Mouse (Mus musculus): Measurements from ENCODE around the gene Timm22. TPM values are rescaled to one million over a fixed set of nuclear protein-coding genes. Genes with fewer than 3 reads are reported as not detected.

The Timm22 gene
- polyA plus RNA-seq (2015; fragmentation: Nextera tagmentation; extraction: Ambion mirVana), result 107 and 108 TPM in 2 replicates

DNA sequence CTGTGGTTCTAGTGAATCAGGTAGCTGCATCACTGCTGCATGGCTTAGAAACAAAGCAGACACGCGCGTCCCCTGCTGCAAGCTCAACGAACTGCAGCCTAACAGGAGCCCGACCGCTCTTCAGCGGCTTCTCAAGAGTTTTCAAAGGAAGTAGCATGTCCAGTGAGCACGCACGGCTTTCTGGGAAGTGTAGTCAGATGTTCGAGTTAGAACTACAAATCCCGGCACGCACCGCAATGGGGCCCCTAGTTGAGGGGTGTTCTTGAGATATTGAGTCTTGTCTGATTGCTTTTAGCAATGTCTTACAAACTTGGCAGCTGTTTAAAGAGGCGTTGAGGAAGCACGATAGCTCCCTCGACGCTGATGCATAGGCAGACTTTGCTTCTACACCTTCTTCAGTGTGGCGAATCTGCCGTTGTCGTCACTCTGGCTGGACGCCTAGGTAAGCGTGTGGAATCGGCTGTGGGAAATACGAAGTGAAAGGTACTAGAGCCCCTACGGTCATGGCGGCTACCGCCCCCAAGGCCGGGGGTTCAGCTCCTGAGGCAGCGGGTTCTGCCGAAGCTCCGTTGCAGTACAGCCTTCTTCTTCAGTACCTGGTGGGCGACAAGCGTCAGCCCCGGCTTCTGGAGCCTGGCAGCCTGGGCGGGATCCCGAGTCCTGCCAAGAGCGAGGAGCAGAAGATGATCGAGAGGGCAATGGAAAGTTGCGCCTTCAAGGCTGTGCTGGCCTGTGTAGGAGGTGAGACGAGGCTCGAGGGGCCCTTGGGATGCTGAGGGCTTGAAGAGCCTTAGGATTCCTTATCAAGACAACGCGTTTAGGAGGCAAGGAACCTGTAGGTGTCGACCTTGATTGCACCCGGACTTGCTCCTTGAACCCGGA is at the start of gene Timm22:
Gene Timm22, plus strand, starts transcription at position 251 of the 882 bp plus-strand sequence.
- H3K27ac ChIP-seq (replicated peaks), result peak within 1 kb of the TSS; percentile 91
- H3K4me1 ChIP-seq, result peaks cover 21% of the 10 kb centered on the region
- peak; percentile 96 for ATAC-seq (ENCODE audit: low FRiP score)
- H3K9ac ChIP-seq (replicated peaks), result peak within 1 kb of the TSS; percentile 97
- H3K27me3 ChIP-seq (replicated peaks), result 0 out of 2 replicates have a peak, but pooled peaks cover 2% of the 10 kb centered on the region
- H3K36me3 ChIP-seq, result peaks cover 10% of the 10 kb centered on the region
- H3K9me3 ChIP-seq (replicated peaks), result no peaks in the 10 kb centered on the region
- H3K4me2 ChIP-seq, result peak within 1 kb of the TSS; percentile 75
- WGBS, result under 1% methylated on average over 46 of the region's 46 CpGs
- peak within 1 kb of the TSS; percentile 93 for H3K4me3 ChIP-seq (replicated peaks)

DNA sequence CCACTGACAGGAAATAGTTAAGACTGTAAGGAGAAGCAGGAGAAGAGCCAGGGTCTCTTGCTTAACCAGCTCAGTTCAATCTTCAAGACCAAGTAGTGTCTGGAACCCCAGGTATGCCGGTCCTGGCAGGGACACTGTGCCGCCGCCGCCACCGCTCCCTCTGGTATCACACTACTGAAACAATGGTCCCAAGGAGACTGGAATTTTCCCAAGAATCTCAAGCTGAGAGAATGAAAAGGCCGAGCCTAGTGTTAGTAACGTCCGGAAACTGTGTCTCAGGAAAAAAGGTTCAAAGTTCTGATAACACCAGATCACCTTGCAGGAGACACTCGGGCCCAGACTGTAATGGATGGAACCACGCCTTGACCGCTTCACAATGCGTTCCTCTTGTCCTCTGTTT is 49.3 kb upstream of the Timm22 start:
- Histone ChIP-seq H3K4me3 (replicated peaks) (no peak overlapping the region), H3K27ac (replicated peaks) (no peak overlapping the region), H3K9me3 (replicated peaks) (no peaks in the 10 kb centered on the region), H3K27me3 (replicated peaks) (no peaks in the 10 kb centered on the region), H3K4me2 (no peak overlapping the region), H3K4me1 (peaks cover 47% of the 10 kb centered on the region), H3K36me3 (no peaks in the 10 kb centered on the region), H3K9ac (replicated peaks) (no peak overlapping the region)
- no peak for ATAC-seq (ENCODE audit: low FRiP score)
- WGBS, result 58% methylated on average over 12 of the region's 12 CpGs

DNA sequence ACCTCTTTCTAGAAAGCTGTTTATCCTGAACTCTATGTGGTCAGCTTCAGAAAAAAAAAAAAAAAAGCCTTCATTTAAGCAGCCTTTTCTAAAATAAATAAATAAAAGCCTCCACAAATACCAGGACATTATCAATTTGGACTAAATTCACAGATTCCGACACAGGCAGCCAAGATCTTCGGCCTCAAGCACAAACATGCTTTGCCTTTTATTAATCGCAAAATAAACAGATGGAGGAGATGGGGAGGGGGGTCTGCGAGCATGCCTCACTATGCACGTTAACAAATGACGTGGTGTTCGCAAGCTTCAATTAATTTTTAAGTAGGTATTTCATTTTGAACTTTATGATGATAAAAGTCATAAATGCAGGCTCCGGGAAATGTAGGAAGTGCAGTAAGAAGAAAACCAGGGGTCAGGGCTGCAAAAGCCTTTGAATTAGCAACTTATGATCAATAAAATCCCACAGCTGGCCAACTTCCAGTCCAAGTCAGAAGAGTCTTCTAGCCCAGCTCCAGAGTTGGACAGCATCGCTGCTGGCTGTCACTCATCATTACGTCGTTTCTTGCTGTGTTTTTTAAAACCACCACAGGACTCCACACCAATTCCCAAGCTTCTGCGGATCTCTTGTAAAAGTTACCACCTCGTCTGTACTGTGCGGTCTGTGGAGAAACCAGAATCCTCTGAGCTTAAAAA is 48.0 kb upstream of the Timm22 start:
- H3K4me3 ChIP-seq (replicated peaks), result no peak overlapping the region
- no peak overlapping the region for H3K27ac ChIP-seq (replicated peaks)
- no peak overlapping the region for H3K9ac ChIP-seq (replicated peaks)
- H3K36me3 ChIP-seq, result no peaks in the 10 kb centered on the region
- no peak for ATAC-seq (ENCODE audit: low FRiP score)
- H3K27me3 ChIP-seq (replicated peaks), result no peaks in the 10 kb centered on the region
- peaks cover 46% of the 10 kb centered on the region for H3K4me1 ChIP-seq
- 33% methylated on average over 14 of the region's 14 CpGs for WGBS
- no peaks in the 10 kb centered on the region for H3K9me3 ChIP-seq (replicated peaks)
- H3K4me2 ChIP-seq, result no peak overlapping the region

DNA sequence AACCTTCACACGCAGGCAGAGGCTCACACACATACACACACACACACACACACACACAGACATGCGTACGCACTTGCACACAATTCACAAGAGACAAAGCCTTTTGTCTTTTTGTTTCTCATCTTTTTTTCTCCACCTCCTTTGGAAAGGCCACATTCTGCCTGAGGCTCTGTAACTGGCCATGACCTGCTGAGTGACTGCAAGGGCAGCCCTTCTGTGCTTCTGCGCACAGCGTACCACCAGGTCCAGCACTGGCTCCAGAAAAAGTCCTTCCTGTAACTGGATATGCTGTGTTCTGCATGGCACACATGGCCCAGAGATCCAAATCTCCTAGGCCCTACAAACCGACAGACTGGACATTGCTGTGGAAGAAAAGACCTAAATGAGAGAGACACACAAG is 46.5 kb upstream of the Timm22 start:
- no peak overlapping the region for H3K9ac ChIP-seq (replicated peaks)
- no peaks in the 10 kb centered on the region for H3K9me3 ChIP-seq (replicated peaks)
- H3K4me3 ChIP-seq (replicated peaks), result no peak overlapping the region
- H3K4me2 ChIP-seq, result no peak overlapping the region
- H3K27ac ChIP-seq (replicated peaks), result no peak overlapping the region
- WGBS, result 62% methylated on average over 6 of the region's 6 CpGs
- no peaks in the 10 kb centered on the region for H3K36me3 ChIP-seq
- H3K27me3 ChIP-seq (replicated peaks), result no peaks in the 10 kb centered on the region
- no peak for ATAC-seq (ENCODE audit: low FRiP score)
- H3K4me1 ChIP-seq, result peaks cover 53% of the 10 kb centered on the region

DNA sequence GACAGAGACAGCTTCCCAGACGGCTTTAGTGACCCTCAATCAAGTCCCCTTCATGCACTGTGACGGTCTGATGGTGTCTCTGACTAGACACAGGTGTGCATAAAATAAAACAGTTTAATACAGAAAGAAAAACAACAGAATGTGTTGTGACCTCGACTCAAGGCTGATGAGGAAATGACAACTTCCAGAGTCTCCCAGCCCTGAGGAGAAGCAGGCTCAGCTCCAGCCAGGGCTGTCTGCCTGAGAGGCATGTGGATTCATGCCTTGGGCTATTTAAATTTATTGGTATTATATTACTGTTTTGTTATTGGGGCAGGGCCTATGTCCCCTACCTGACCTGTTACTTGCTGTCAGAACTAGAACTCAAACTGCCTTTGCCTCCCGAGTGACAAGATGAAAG is 45.3 kb upstream of the Timm22 start:
- no peak for ATAC-seq (ENCODE audit: low FRiP score)
- Histone ChIP-seq H3K4me1 (peaks cover 50% of the 10 kb centered on the region), H3K9me3 (replicated peaks) (no peaks in the 10 kb centered on the region), H3K27me3 (replicated peaks) (no peaks in the 10 kb centered on the region), H3K4me3 (replicated peaks) (no peak overlapping the region), H3K9ac (replicated peaks) (no peak overlapping the region), H3K27ac (replicated peaks) (no peak overlapping the region), H3K36me3 (no peaks in the 10 kb centered on the region), H3K4me2 (no peak overlapping the region)
- 53% methylated on average over 4 of the region's 4 CpGs for WGBS

DNA sequence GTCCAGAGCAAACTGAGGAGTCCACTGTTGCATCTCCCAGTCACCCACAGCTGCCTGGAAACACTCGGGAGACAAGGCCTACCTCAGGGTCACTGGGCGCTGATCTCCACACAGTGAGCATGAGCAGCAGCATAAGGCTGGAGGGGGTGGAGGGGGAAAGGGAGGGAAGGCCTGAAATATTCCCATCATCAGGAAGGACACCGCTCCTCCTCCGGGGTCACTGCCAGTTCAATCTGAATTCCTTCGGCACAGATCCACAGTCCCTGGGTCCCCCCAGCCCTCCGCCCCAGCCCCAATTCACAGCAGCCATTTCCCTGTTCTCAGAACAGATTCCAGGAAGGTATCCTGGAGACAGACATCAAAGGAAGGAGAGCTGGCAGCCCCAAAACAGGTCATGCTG is 43.6 kb upstream of the Timm22 start:
- no peaks in the 10 kb centered on the region for H3K36me3 ChIP-seq
- peaks cover 40% of the 10 kb centered on the region for H3K4me1 ChIP-seq
- H3K27ac ChIP-seq (replicated peaks), result peak overlapping the region; percentile 72
- no peak overlapping the region for H3K9ac ChIP-seq (replicated peaks)
- H3K9me3 ChIP-seq (replicated peaks), result no peaks in the 10 kb centered on the region
- ATAC-seq (ENCODE audit: low FRiP score), result peak; percentile 34; the same call in 1 of the 2 replicates
- WGBS, result 5% methylated on average over 6 of the region's 6 CpGs
- H3K27me3 ChIP-seq (replicated peaks), result no peaks in the 10 kb centered on the region
- peak overlapping the region; percentile 11; the same call in 1 of the 2 replicates for H3K4me2 ChIP-seq
- H3K4me3 ChIP-seq (replicated peaks), result no peak overlapping the region

DNA sequence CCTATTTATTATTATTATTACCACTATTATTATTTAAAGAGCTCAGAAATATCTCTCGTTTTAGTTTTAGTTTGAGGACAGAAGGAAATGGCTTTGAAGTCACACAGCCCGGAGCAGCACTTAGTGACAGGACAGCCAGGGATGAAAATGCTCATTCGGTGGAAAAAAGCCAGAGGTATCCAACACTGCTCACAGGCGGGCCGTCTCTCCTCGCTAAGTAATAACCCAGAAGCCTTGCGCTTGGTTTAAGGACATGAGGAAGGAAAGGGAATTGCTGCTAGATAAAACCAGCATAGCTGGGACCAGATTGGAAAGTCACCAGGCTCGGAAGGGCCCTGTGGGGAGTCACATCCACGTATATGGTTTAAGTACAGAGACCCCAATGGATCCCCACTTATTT is 43.1 kb upstream of the Timm22 start:
- peak overlapping the region; percentile 72 for H3K27ac ChIP-seq (replicated peaks)
- no peak overlapping the region for H3K4me3 ChIP-seq (replicated peaks)
- ATAC-seq (ENCODE audit: low FRiP score), result peak; percentile 45; the same call in 1 of the 2 replicates
- no peaks in the 10 kb centered on the region for H3K27me3 ChIP-seq (replicated peaks)
- peaks cover 36% of the 10 kb centered on the region for H3K4me1 ChIP-seq
- H3K9me3 ChIP-seq (replicated peaks), result no peaks in the 10 kb centered on the region
- no peaks in the 10 kb centered on the region for H3K36me3 ChIP-seq
- peak overlapping the region; percentile 11; the same call in 1 of the 2 replicates for H3K4me2 ChIP-seq
- 7% methylated on average over 9 of the region's 9 CpGs for WGBS
- H3K9ac ChIP-seq (replicated peaks), result no peak overlapping the region

DNA sequence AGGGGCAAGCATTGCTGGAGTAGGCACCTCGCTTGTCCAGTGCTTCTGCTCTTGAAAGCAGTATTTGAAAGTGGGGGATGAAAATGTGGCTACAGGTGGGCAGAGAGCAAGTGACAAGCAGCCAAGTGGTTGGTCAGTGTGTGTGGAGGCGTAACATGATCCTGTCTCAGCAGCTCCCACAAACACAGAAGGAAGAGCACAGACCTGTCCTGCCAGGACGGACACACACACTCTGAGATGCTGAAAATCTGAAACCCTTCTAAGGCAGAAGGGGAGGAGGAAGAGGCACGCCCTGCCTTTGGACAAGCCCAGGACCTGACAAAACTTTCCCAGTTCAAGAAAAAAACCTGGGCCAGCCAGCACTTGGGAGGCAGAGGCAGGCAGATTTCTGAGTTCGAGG is 42.7 kb upstream of the Timm22 start:
- Histone ChIP-seq H3K9me3 (replicated peaks) (no peaks in the 10 kb centered on the region), H3K27ac (replicated peaks) (peak overlapping the region; percentile 72), H3K9ac (replicated peaks) (no peak overlapping the region), H3K27me3 (replicated peaks) (no peaks in the 10 kb centered on the region), H3K4me1 (peaks cover 32% of the 10 kb centered on the region), H3K4me3 (replicated peaks) (no peak overlapping the region), H3K36me3 (no peaks in the 10 kb centered on the region), H3K4me2 (no peak overlapping the region)
- WGBS, result 52% methylated on average over 5 of the region's 5 CpGs
- no peak for ATAC-seq (ENCODE audit: low FRiP score)

DNA sequence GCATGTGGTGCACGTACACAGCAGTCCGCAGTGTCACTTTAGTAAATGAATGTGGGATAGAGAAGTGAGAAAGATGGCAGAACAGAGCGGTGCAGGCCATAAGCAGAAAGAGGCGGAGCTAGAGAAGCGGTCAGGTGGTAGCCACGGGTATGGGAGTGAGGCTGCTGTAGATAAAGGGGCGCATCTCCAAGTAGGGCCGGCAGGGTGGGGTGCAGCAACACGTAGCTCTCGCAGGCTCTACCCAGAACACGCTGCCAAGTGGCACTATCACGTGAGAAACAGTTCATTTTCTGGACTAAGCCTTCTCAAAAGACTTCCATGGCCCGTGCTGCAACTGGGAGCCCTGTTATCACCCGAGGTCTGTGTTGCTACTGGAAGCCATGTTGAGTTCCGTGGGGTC is 40.0 kb upstream of the Timm22 start:
- no peak for ATAC-seq (ENCODE audit: low FRiP score)

DNA sequence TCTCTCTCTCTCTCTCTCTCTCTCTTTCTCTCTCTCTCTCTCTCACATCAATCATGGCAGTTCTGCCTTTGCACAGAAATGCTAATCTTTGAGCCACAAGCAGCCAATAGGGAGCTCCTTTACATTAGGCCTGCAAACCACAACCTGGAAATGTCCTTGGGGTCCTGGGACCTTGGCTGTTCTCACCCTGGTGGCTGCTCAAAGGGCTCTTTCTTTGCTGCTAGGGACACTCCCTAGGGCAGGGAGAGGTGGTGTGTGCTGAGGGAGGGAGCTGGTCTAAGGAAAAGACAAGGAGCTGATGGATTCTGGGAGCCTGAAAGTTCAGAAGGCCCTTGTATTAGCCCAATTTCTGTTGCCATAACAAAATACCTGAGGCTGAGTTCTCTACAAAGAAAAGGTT is 36.3 kb upstream of the Timm22 start:
- Histone ChIP-seq H3K9me3 (replicated peaks) (no peaks in the 10 kb centered on the region), H3K36me3 (no peaks in the 10 kb centered on the region), H3K4me2 (no peak overlapping the region), H3K27ac (replicated peaks) (no peak overlapping the region), H3K27me3 (replicated peaks) (no peaks in the 10 kb centered on the region), H3K4me3 (replicated peaks) (no peak overlapping the region), H3K4me1 (peaks cover 43% of the 10 kb centered on the region), H3K9ac (replicated peaks) (no peak overlapping the region)
- ATAC-seq (ENCODE audit: low FRiP score), result no peak

More for the DNA sequence above, 40.0 kb upstream of the Timm22 start:
- Histone ChIP-seq H3K4me2 (no peak overlapping the region), H3K27ac (replicated peaks) (no peak overlapping the region), H3K9ac (replicated peaks) (no peak overlapping the region), H3K27me3 (replicated peaks) (no peaks in the 10 kb centered on the region), H3K9me3 (replicated peaks) (no peaks in the 10 kb centered on the region), H3K4me3 (replicated peaks) (no peak overlapping the region), H3K4me1 (peaks cover 34% of the 10 kb centered on the region), H3K36me3 (no peaks in the 10 kb centered on the region)
- 87% methylated on average over 15 of the region's 15 CpGs for WGBS

DNA sequence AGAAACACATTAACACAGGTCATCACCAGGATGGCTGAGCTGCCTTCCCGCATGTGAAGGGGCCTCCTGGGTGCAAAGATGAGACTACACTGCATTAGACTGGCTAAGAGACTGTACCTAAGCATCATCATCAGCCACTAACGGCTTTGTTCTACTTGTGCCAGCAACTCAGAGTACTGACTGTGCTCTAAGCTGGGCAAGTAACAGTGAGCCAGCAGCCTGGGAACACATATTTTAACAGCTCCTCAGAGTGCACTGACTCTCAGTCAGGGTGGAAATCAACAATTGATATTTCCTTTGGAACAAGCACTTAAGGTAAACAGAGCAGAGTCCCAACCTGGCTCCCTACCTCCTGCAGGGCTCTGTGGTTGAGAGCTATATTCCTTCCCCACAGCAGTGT is 34.6 kb upstream of the Timm22 start:
- Histone ChIP-seq H3K36me3 (no peaks in the 10 kb centered on the region), H3K9me3 (replicated peaks) (no peaks in the 10 kb centered on the region), H3K9ac (replicated peaks) (no peak overlapping the region), H3K4me1 (peaks cover 48% of the 10 kb centered on the region), H3K27ac (replicated peaks) (peak overlapping the region; percentile 60), H3K4me2 (no peak overlapping the region), H3K4me3 (replicated peaks) (no peak overlapping the region), H3K27me3 (replicated peaks) (no peaks in the 10 kb centered on the region)
- WGBS, result 46% methylated on average over 2 of the region's 2 CpGs
- ATAC-seq (ENCODE audit: low FRiP score), result peak; percentile 47; the same call in 1 of the 2 replicates

DNA sequence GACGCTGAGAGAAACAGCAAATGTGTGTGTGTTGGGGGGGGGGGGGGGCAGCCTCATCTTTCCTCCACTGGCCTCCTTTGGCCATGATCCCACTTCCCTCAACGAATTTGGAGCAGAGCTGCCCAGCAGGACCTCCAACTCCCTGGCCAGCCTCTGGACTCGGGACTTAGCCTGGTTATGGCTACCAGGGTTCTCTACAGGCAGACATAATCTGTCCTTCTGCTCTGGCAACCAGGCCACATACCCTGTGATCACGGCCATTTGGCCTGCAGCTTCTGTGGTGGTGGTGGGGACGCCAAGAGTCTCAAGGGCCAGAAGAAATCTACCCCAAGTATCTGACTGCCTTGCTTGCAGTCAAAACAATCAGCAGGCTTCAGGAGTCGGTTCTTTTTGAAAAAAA is 34.2 kb upstream of the Timm22 start:
- no peak for ATAC-seq (ENCODE audit: low FRiP score)
- Histone ChIP-seq H3K36me3 (no peaks in the 10 kb centered on the region), H3K27ac (replicated peaks) (peak overlapping the region; percentile 60), H3K9me3 (replicated peaks) (no peaks in the 10 kb centered on the region), H3K9ac (replicated peaks) (no peak overlapping the region), H3K4me3 (replicated peaks) (no peak overlapping the region), H3K4me2 (no peak overlapping the region), H3K27me3 (replicated peaks) (no peaks in the 10 kb centered on the region), H3K4me1 (peaks cover 48% of the 10 kb centered on the region)
- WGBS, result 45% methylated on average over 6 of the region's 6 CpGs

Measured in neural tube, embryonic 15.5 days (tissue).